ENCODE assay signal across 24 mouse cellular contexts in the genomic region with DNA sequence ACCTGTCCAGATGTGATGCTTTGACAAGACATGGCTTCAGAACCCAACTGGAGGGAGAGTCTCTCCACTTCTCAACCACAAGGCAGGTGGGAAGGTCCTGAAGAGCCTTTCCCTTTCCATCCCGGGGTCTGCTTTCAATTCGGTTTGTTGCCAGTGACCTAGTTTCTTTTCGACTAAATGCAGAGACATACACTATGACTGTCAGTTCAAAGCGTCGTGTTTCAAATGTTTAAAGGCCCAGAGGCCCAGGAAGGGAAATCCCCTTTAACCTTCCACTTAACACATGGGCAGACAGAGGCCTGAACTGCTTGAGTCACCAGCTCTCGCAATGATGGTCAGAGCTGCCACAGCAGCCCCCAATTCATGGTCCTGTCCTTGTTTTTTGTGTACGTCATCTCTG.
DNase-seq lines count a peak whose midpoint lies in the region; ATAC-seq lines count a peak whose summit lies in the region.
"Had no signal": no experiment of that assay in that cellular context is flagged by ENCODE, and none has a peak within 500 bp of the region (broad histone marks: within the 10 kb centered on the region; RNA-seq: fewer than 3 reads in every experiment).

No protein-coding gene starts in this region.

- H3K9me3 ChIP-seq in embryonic facial prominence, embryonic 11.5 days (replicated peaks; ENCODE audit: control insufficient read depth, low read length), result no peaks in the 10 kb centered on the region
- H3K9me3 ChIP-seq: embryonic facial prominence, embryonic 15.5 days; forebrain, embryonic 15.5 days; heart, embryonic 12.5 days; hindbrain, embryonic 10.5 days; kidney, embryonic 15.5 days; limb, embryonic 12.5 days; liver, embryonic 12.5 days; midbrain, embryonic 12.5 days had no signal

- no peak for ATAC-seq in embryonic facial prominence, embryonic 11.5 days (replicated peaks; ENCODE audit: insufficient number of reproducible peaks, low FRiP score, low TSS enrichment, low read depth)
- ATAC-seq: forebrain, embryonic 15.5 days; hindbrain, embryonic 16.5 days; intestine, postnatal 0 days had no signal

- no peaks in the 10 kb centered on the region for H3K36me3 ChIP-seq in embryonic facial prominence, embryonic 11.5 days (replicated peaks; ENCODE audit: control insufficient read depth, insufficient read depth, low read depth, low read length)
- H3K36me3 ChIP-seq: embryonic facial prominence, embryonic 15.5 days; forebrain, embryonic 15.5 days; heart, embryonic 12.5 days; hindbrain, embryonic 10.5 days; kidney, embryonic 15.5 days; limb, embryonic 12.5 days; liver, embryonic 12.5 days; midbrain, embryonic 12.5 days had no signal

- H3K27ac ChIP-seq in embryonic facial prominence, embryonic 11.5 days (replicated peaks; ENCODE audit: low read depth, low read length), result no peak overlapping the region
- H3K27ac ChIP-seq: embryonic facial prominence, embryonic 15.5 days; forebrain, embryonic 15.5 days; hindbrain, embryonic 10.5 days; kidney, embryonic 15.5 days; limb, embryonic 12.5 days; liver, embryonic 12.5 days; midbrain, embryonic 12.5 days had no signal

- DNase-seq in CD4-positive, CD25-positive, alpha-beta regulatory T cell, adult 2 months (ENCODE audit: low read depth, low spot score), result peak; percentile 68
- DNase-seq in embryonic facial prominence, embryonic 11.5 days (ENCODE audit: low spot score), result peak; percentile 30
- peak; percentile 5 for DNase-seq in natural killer cell, adult 2 months (ENCODE audit: low spot score in 2 of 2)
- DNase-seq in thymus, postnatal 25 days, result peak; percentile 27
- no peak for DNase-seq in adrenal gland, adult 8-10 months
- DNase-seq in right cerebral cortex, adult 2 months (ENCODE audit: low spot score in 2 of 2), result no peak
- no peak for DNase-seq in cerebellum, postnatal 14 days
- DNase-seq: adrenal gland, postnatal 25 days; cerebellum, postnatal 25 days; heart, adult 11 months; heart, postnatal 10 days; layer of hippocampus, postnatal 36 days; lung, adult 18-20 months; lung, postnatal 14 days had no signal

- no peaks in the 10 kb centered on the region; the same call in 1 of the 2 replicates for H3K4me1 ChIP-seq in embryonic facial prominence, embryonic 11.5 days (ENCODE audit: control insufficient read depth, insufficient read depth, low read length)
- H3K4me1 ChIP-seq: forebrain, embryonic 15.5 days; heart, embryonic 12.5 days; liver, embryonic 12.5 days; midbrain, embryonic 12.5 days had no signal

- no peaks in the 10 kb centered on the region for H3K27me3 ChIP-seq in embryonic facial prominence, embryonic 11.5 days (ENCODE audit: control insufficient read depth, insufficient read depth, low read length)
- H3K27me3 ChIP-seq: embryonic facial prominence, embryonic 15.5 days; forebrain, embryonic 15.5 days; heart, embryonic 12.5 days; limb, embryonic 12.5 days; liver, embryonic 12.5 days; midbrain, embryonic 12.5 days had no signal

- H3K9ac ChIP-seq in embryonic facial prominence, embryonic 11.5 days (replicated peaks; ENCODE audit: low read length), result no peak overlapping the region
- H3K9ac ChIP-seq: embryonic facial prominence, embryonic 15.5 days; forebrain, embryonic 15.5 days; heart, embryonic 12.5 days; kidney, embryonic 15.5 days; limb, embryonic 12.5 days; liver, embryonic 12.5 days; midbrain, embryonic 12.5 days had no signal

- 44% methylated on average over 7 of the region's 7 CpGs for WGBS in embryonic facial prominence, embryonic 11.5 days

- no peak overlapping the region for H3K4me3 ChIP-seq in embryonic facial prominence, embryonic 11.5 days (ENCODE audit: low read depth, low read length)
- H3K4me3 ChIP-seq: embryonic facial prominence, embryonic 15.5 days; forebrain, embryonic 15.5 days; heart, embryonic 12.5 days; hindbrain, embryonic 10.5 days; kidney, embryonic 15.5 days; limb, embryonic 12.5 days; liver, embryonic 12.5 days; midbrain, embryonic 12.5 days had no signal

- no peak overlapping the region for H3K4me2 ChIP-seq in embryonic facial prominence, embryonic 11.5 days (ENCODE audit: low read depth, low read length)
- H3K4me2 ChIP-seq: embryonic facial prominence, embryonic 15.5 days; forebrain, embryonic 15.5 days; heart, embryonic 12.5 days; kidney, embryonic 15.5 days; limb, embryonic 12.5 days; liver, embryonic 12.5 days; midbrain, embryonic 12.5 days had no signal

Comparison
In these comparisons a context has a peak if more than half of its experiments do, and no peak if none do; other contexts are left out.
1. DNase-seq: peak in CD4-positive, CD25-positive, alpha-beta regulatory T cell, adult 2 months (single experiment), embryonic facial prominence, embryonic 11.5 days (single experiment), natural killer cell, adult 2 months (2 of 2) and thymus, postnatal 25 days (single experiment); none in adrenal gland, adult 8-10 months (single experiment), right cerebral cortex, adult 2 months (0 of 2) and cerebellum, postnatal 14 days (0 of 2).